Mouse (Mus musculus) forebrain, embryonic 10.5 days (tissue): ENCODE measurements around the gene Col13a1. TPM values are rescaled to one million over a fixed set of nuclear protein-coding genes. Genes with fewer than 3 reads are reported as not detected.

Experiments used
- DNase-seq: peaks from one replicate; pipeline ENCODE4 v3.0.0-alpha.2; 2017; ENCODE audit warnings: low spot score; ENCODE audit errors: extremely low spot score
- H3K27ac ChIP-seq: fragments of 300-500 bp; sonication (generic); 2 replicates; pipeline ENCODE4 v1.5.1; 2016; ENCODE audit warnings: mild to moderate bottlenecking
- H3K27me3 ChIP-seq: fragments of 300-500 bp; sonication (generic); 2 replicates; pipeline ENCODE4 v1.6.1; 2016; ENCODE audit warnings: mild to moderate bottlenecking; ENCODE audit not compliant: poor library complexity, severe bottlenecking
- H3K36me3 ChIP-seq: fragments of 300-500 bp; sonication (generic); replicated peaks from 2 replicates; pipeline ENCODE4 v1.6.1; 2016; ENCODE audit warnings: mild to moderate bottlenecking, moderate library complexity
- H3K4me1 ChIP-seq: fragments of 300-500 bp; sonication (generic); 2 replicates; pipeline ENCODE4 v1.6.1; 2016
- H3K4me3 ChIP-seq: fragments of 300-500 bp; sonication (generic); 2 replicates; pipeline ENCODE4 v1.5.1; 2016; ENCODE audit warnings: mild to moderate bottlenecking, moderate library complexity
- H3K9me3 ChIP-seq: fragments of 300-500 bp; sonication (generic); 2 replicates; pipeline ENCODE4 v1.6.1; 2016; ENCODE audit warnings: mild to moderate bottlenecking, moderate library complexity
- WGBS: fragments of 180-500 bp; shearing (Covaris S2); methylation state at CpG from one replicate; pipeline ENCODE4 v1.1.7; 2016; 5-methylcytosine and 5-hydroxymethylcytosine counted together
- polyA plus RNA-seq: library from polyadenylated mRNA; unstranded; fragments of >200 nt; fragmentation: Nextera tagmentation; extraction: Ambion mirVana; gene quantifications from 2 replicates; pipeline ENCODE4 v1.2.1, GENCODE M21; 2016

The Col13a1 gene
- 3.2 and 3.4 TPM in 2 replicates for polyA plus RNA-seq

GRCm38 (mm10) chr10:61978866-61979340, at the start of gene Col13a1:
Gene Col13a1 (minus strand): TSS chr10:61979108.
- WGBS: under 1% methylated on average over 40 of the region's 41 CpGs
- DNase-seq: peak; percentile 58
- Histone ChIP-seq H3K4me1 (peaks cover 43% of the 10 kb centered on the region), H3K4me3 (peak within 1 kb of the TSS; percentile 60), H3K9me3 (peaks cover 4% of the 10 kb centered on the region; the same call in 1 of the 2 replicates), H3K27ac (peak within 1 kb of the TSS; percentile 74), H3K27me3 (peaks cover 86% of the 10 kb centered on the region), H3K36me3 (no peaks in the 10 kb centered on the region)

DNA sequence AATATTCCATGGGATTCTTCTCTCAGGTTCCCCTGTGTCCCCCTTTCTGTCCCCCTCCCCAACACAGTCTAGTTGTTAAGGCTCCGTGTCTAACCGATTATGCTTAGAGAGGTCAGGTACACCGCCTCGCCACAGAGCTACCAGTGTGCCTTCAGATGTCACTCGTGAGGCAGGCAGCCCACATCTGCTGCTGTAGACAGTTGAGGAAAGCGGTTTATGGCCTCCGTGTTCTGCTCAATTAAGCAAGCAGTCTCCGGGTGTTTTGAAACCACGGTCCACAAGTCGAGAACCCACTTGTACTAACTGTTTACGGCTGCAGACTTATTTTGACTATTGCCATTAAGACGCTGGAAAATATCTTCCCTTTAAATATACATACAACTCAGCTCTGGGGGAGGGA, 48.8 kb upstream of the Col13a1 start:
- no peaks in the 10 kb centered on the region for H3K27me3 ChIP-seq
- peaks cover 9% of the 10 kb centered on the region for H3K4me1 ChIP-seq
- no peak for DNase-seq
- 0 out of 2 replicates have a peak, but pooled peaks cover 4% of the 10 kb centered on the region for H3K9me3 ChIP-seq
- no peak overlapping the region for H3K4me3 ChIP-seq
- 84% methylated on average over 12 of the region's 12 CpGs for WGBS
- no peak overlapping the region for H3K27ac ChIP-seq
- no peaks in the 10 kb centered on the region for H3K36me3 ChIP-seq

GRCm38 (mm10) chr10:62023821-62024551, 45.1 kb upstream of the Col13a1 start:
- Histone ChIP-seq H3K4me3 (no peak overlapping the region), H3K27ac (peak overlapping the region; percentile 58; the same call in 1 of the 2 replicates), H3K4me1 (peaks cover 27% of the 10 kb centered on the region), H3K36me3 (no peaks in the 10 kb centered on the region), H3K9me3 (no peaks in the 10 kb centered on the region), H3K27me3 (no peaks in the 10 kb centered on the region)
- WGBS: 62% methylated on average over 19 of the region's 19 CpGs
- no peak for DNase-seq

GRCm38 (mm10) chr10:62020068-62020620, 41.2 kb upstream of the Col13a1 start:
- 25% methylated on average over 7 of the region's 7 CpGs for WGBS
- Histone ChIP-seq H3K9me3 (no peaks in the 10 kb centered on the region), H3K27me3 (no peaks in the 10 kb centered on the region), H3K4me3 (no peak overlapping the region), H3K4me1 (peaks cover 38% of the 10 kb centered on the region), H3K27ac (peak overlapping the region; percentile 66; the same call in 1 of the 2 replicates), H3K36me3 (no peaks in the 10 kb centered on the region)
- no peak for DNase-seq

GRCm38 (mm10) chr10:62019386-62020067, 40.6 kb upstream of the Col13a1 start:
- Histone ChIP-seq H3K36me3 (no peaks in the 10 kb centered on the region), H3K27me3 (no peaks in the 10 kb centered on the region), H3K27ac (peak overlapping the region; percentile 66; the same call in 1 of the 2 replicates), H3K9me3 (no peaks in the 10 kb centered on the region), H3K4me3 (no peak overlapping the region), H3K4me1 (peaks cover 38% of the 10 kb centered on the region)
- WGBS: 19% methylated on average over 16 of the region's 16 CpGs
- peak; percentile 25 for DNase-seq

DNA sequence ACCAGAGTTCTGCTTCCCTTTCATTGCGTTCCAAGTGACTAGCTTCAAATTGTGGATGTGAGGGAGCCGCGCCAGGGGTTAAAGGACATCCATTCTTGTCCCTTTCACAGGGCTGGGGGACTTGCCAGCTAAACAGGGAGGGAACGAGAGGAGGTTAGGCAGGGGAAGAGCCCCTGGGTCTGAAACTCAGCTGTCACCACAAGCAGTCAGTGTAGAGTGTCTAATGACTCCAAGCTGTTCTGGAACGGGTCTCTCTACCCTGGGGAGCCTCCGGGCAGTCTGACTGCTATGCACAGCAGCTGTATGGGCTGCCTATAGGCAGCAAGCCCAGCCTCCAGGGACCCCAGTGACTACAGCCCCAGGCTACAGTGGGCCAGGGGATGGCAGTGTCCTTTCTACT, 38.0 kb upstream of the Col13a1 start:
- peaks cover 29% of the 10 kb centered on the region for H3K4me1 ChIP-seq
- H3K27me3 ChIP-seq: no peaks in the 10 kb centered on the region
- no peaks in the 10 kb centered on the region for H3K36me3 ChIP-seq
- peak overlapping the region; percentile 60 for H3K27ac ChIP-seq
- DNase-seq: no peak
- H3K9me3 ChIP-seq: no peaks in the 10 kb centered on the region
- WGBS: 45% methylated on average over 6 of the region's 6 CpGs
- H3K4me3 ChIP-seq: no peak overlapping the region

DNA sequence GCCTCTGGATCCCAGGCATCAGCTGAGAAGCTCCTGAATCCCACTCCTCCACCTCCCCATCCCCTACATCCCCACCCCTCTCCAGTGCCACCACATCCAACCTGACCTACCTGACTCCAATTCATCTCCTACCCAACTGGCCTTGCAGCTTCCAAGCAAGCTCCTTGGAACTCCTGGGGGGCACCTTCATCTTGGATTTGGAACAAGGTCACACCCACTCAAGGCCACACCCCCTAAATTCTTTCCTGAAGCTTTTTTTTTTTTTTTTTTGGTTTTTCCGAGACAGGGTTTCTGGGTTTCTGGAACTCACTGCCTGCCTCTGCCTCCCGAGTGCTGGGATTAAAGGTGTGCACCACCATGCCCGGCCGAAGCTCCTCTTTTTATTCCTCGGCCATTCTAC, 34.3 kb upstream of the Col13a1 start:
- Histone ChIP-seq H3K4me1 (peaks cover 16% of the 10 kb centered on the region), H3K27me3 (no peaks in the 10 kb centered on the region), H3K36me3 (no peaks in the 10 kb centered on the region), H3K4me3 (no peak overlapping the region), H3K9me3 (no peaks in the 10 kb centered on the region), H3K27ac (no peak overlapping the region)
- DNase-seq: no peak
- 79% methylated on average over 5 of the region's 5 CpGs for WGBS

DNA sequence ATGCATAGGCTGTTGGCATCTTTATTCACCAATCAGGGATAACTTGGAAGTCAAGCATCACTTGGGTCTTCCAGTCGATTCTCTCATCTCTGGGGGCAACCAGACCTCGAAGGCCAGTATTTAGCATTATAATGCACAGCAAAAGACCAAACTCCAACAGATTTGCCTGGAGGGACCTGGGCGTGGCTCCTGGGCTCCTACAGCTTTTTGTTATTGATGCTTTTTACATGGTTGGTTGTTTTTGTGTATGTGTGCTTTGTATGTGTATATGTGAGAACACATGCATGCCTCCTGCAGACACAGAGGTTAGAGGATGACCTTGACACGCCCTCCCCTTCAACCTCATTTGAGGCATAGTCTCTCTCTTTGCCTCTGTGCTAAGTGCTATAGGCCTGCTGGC, 33.5 kb upstream of the Col13a1 start:
- H3K9me3 ChIP-seq: no peaks in the 10 kb centered on the region
- no peak overlapping the region for H3K4me3 ChIP-seq
- 80% methylated on average over 4 of the region's 4 CpGs for WGBS
- H3K36me3 ChIP-seq: no peaks in the 10 kb centered on the region
- no peak overlapping the region for H3K27ac ChIP-seq
- peaks cover 21% of the 10 kb centered on the region for H3K4me1 ChIP-seq
- 0 out of 2 replicates have a peak, but pooled peaks cover 4% of the 10 kb centered on the region for H3K27me3 ChIP-seq
- no peak for DNase-seq

GRCm38 (mm10) chr10:62009981-62010500, 31.1 kb upstream of the Col13a1 start:
- 74% methylated on average over 6 of the region's 6 CpGs for WGBS

GRCm38 (mm10) chr10:62007958-62008357, 29.1 kb upstream of the Col13a1 start:
- peaks cover 19% of the 10 kb centered on the region for H3K4me1 ChIP-seq
- peaks cover 14% of the 10 kb centered on the region; the same call in 1 of the 2 replicates for H3K27me3 ChIP-seq
- no peak for DNase-seq
- H3K27ac ChIP-seq: no peak overlapping the region
- no peak overlapping the region for H3K4me3 ChIP-seq
- H3K9me3 ChIP-seq: no peaks in the 10 kb centered on the region
- 83% methylated on average over 4 of the region's 4 CpGs for WGBS
- H3K36me3 ChIP-seq: no peaks in the 10 kb centered on the region

More at GRCm38 (mm10) chr10:62009981-62010500, 31.1 kb upstream of the Col13a1 start:
- DNase-seq: no peak
- no peak overlapping the region for H3K27ac ChIP-seq
- H3K9me3 ChIP-seq: no peaks in the 10 kb centered on the region
- no peaks in the 10 kb centered on the region for H3K36me3 ChIP-seq
- peaks cover 11% of the 10 kb centered on the region; the same call in 1 of the 2 replicates for H3K27me3 ChIP-seq
- H3K4me3 ChIP-seq: no peak overlapping the region
- H3K4me1 ChIP-seq: peaks cover 19% of the 10 kb centered on the region

GRCm38 (mm10) chr10:62006371-62006770, 27.5 kb upstream of the Col13a1 start:
- Histone ChIP-seq H3K27ac (no peak overlapping the region), H3K27me3 (peaks cover 14% of the 10 kb centered on the region; the same call in 1 of the 2 replicates), H3K4me1 (peaks cover 19% of the 10 kb centered on the region), H3K9me3 (no peaks in the 10 kb centered on the region), H3K36me3 (no peaks in the 10 kb centered on the region), H3K4me3 (no peak overlapping the region)
- 55% methylated on average over 8 of the region's 8 CpGs for WGBS
- DNase-seq: no peak

GRCm38 (mm10) chr10:62000216-62000615, 21.3 kb upstream of the Col13a1 start:
- no peak for DNase-seq
- Histone ChIP-seq H3K36me3 (no peaks in the 10 kb centered on the region), H3K4me1 (no peaks in the 10 kb centered on the region), H3K27me3 (0 out of 2 replicates have a peak, but pooled peaks cover 5% of the 10 kb centered on the region), H3K4me3 (no peak overlapping the region), H3K9me3 (peaks cover 4% of the 10 kb centered on the region; the same call in 1 of the 2 replicates), H3K27ac (no peak overlapping the region)
- WGBS: 91% methylated on average over 1 of the region's 1 CpGs
